ENCODE assay signal across 11 mouse cellular contexts in genomic region chr11:88421057-88421578, GRCm38 (mm10).
DNase-seq lines count a peak whose midpoint lies in the region; ATAC-seq lines count a peak whose summit lies in the region.
"Had no signal": no experiment of that assay in that cellular context is flagged by ENCODE, and none has a peak within 500 bp of the region (broad histone marks: within the 10 kb centered on the region; RNA-seq: fewer than 3 reads in every experiment).

No protein-coding gene starts in this region.

- H3K9ac ChIP-seq in kidney, embryonic 15.5 days: no peak overlapping the region
- H3K9ac ChIP-seq in embryonic facial prominence, embryonic 14.5 days (ENCODE audit: low read depth, low read length): no peak overlapping the region
- H3K9ac ChIP-seq in hindbrain, embryonic 15.5 days: no peak overlapping the region
- 0 out of 2 replicates have a peak overlapping the region, but pooled peaks have one; percentile 25 for H3K9ac ChIP-seq in neural tube, embryonic 14.5 days (replicated peaks; ENCODE audit: low read depth, low read length)
- H3K9ac ChIP-seq: lung, embryonic 15.5 days had no signal

- H3K36me3 ChIP-seq in kidney, embryonic 15.5 days: 0 out of 2 replicates have a peak, but pooled peaks cover 4% of the 10 kb centered on the region
- H3K36me3 ChIP-seq in embryonic facial prominence, embryonic 14.5 days (ENCODE audit: control insufficient read depth, insufficient read depth, low read length): no peaks in the 10 kb centered on the region
- H3K36me3 ChIP-seq in hindbrain, embryonic 15.5 days: no peaks in the 10 kb centered on the region
- H3K36me3 ChIP-seq in neural tube, embryonic 14.5 days (ENCODE audit: control insufficient read depth, insufficient read depth, low read length): no peaks in the 10 kb centered on the region
- H3K36me3 ChIP-seq: lung, embryonic 15.5 days had no signal

- H3K4me3 ChIP-seq in kidney, embryonic 15.5 days (replicated peaks): no peak overlapping the region
- H3K4me3 ChIP-seq in embryonic facial prominence, embryonic 14.5 days (ENCODE audit: low read depth, low read length): no peak overlapping the region
- no peak overlapping the region for H3K4me3 ChIP-seq in hindbrain, embryonic 15.5 days
- H3K4me3 ChIP-seq in neural tube, embryonic 14.5 days (ENCODE audit: low read depth, low read length): no peak overlapping the region
- H3K4me3 ChIP-seq: lung, embryonic 15.5 days had no signal

- peak; percentile 62; the same call in 1 of the 2 replicates for ATAC-seq in kidney, embryonic 15.5 days (replicated peaks; ENCODE audit: low FRiP score)
- no peak for ATAC-seq in embryonic facial prominence, embryonic 14.5 days (ENCODE audit: low read depth)
- no peak for ATAC-seq in hindbrain, embryonic 15.5 days (ENCODE audit: low FRiP score, low read depth)
- peak; percentile 23; the same call in 1 of the 2 replicates for ATAC-seq in neural tube, embryonic 14.5 days (ENCODE audit: low read depth)
- no peak for ATAC-seq in CD4-positive, CD25-positive, alpha-beta regulatory T cell, adult 4 months

- no peak for DNase-seq in kidney, postnatal 14 days
- peak; percentile 35 for DNase-seq in embryonic facial prominence, embryonic 14.5 days (ENCODE audit: low spot score)
- DNase-seq in natural killer cell, adult 2 months (ENCODE audit: low spot score in 2 of 2): no peak
- DNase-seq in left cerebral cortex, adult 8-10 months (ENCODE audit: low spot score in 2 of 2): no peak
- DNase-seq: gastrocnemius, postnatal 36 days; thymus, postnatal 25 days had no signal

- H3K4me1 ChIP-seq in kidney, embryonic 15.5 days: peaks cover 63% of the 10 kb centered on the region
- peaks cover 29% of the 10 kb centered on the region for H3K4me1 ChIP-seq in embryonic facial prominence, embryonic 14.5 days (ENCODE audit: control insufficient read depth, insufficient read depth, low read length)
- H3K4me1 ChIP-seq in hindbrain, embryonic 15.5 days (replicated peaks): peaks cover 68% of the 10 kb centered on the region
- H3K4me1 ChIP-seq in neural tube, embryonic 14.5 days (ENCODE audit: control insufficient read depth, insufficient read depth, low read length): peaks cover 50% of the 10 kb centered on the region

- H3K27ac ChIP-seq in kidney, embryonic 15.5 days: peak overlapping the region; percentile 69
- H3K27ac ChIP-seq in embryonic facial prominence, embryonic 14.5 days (replicated peaks; ENCODE audit: low read depth, low read length): peak overlapping the region; percentile 56; the same call in 1 of the 2 replicates
- peak overlapping the region; percentile 74 for H3K27ac ChIP-seq in hindbrain, embryonic 15.5 days (replicated peaks)
- peak overlapping the region; percentile 56 for H3K27ac ChIP-seq in neural tube, embryonic 14.5 days (ENCODE audit: low read depth, low read length)
- H3K27ac ChIP-seq: lung, embryonic 15.5 days had no signal

- WGBS in kidney, embryonic 15.5 days: 47% methylated on average over 9 of the region's 9 CpGs
- 40% methylated on average over 9 of the region's 9 CpGs for WGBS in embryonic facial prominence, embryonic 14.5 days
- 32% methylated on average over 9 of the region's 9 CpGs for WGBS in hindbrain, embryonic 15.5 days
- 36% methylated on average over 9 of the region's 9 CpGs for WGBS in neural tube, embryonic 14.5 days

- no peaks in the 10 kb centered on the region for H3K9me3 ChIP-seq in kidney, embryonic 15.5 days (replicated peaks)
- H3K9me3 ChIP-seq in embryonic facial prominence, embryonic 14.5 days (ENCODE audit: control insufficient read depth, low read length): no peaks in the 10 kb centered on the region
- H3K9me3 ChIP-seq in hindbrain, embryonic 15.5 days: no peaks in the 10 kb centered on the region
- no peaks in the 10 kb centered on the region for H3K9me3 ChIP-seq in neural tube, embryonic 14.5 days (ENCODE audit: control insufficient read depth, low read length)
- H3K9me3 ChIP-seq: lung, embryonic 15.5 days had no signal

- H3K27me3 ChIP-seq in kidney, embryonic 15.5 days: no peaks in the 10 kb centered on the region
- no peaks in the 10 kb centered on the region for H3K27me3 ChIP-seq in embryonic facial prominence, embryonic 14.5 days (replicated peaks; ENCODE audit: control insufficient read depth, insufficient read depth, low read length)
- no peaks in the 10 kb centered on the region for H3K27me3 ChIP-seq in hindbrain, embryonic 15.5 days
- no peaks in the 10 kb centered on the region for H3K27me3 ChIP-seq in neural tube, embryonic 14.5 days (ENCODE audit: control insufficient read depth, insufficient read depth, low read length)
- H3K27me3 ChIP-seq: lung, embryonic 15.5 days had no signal

- no peak overlapping the region for H3K4me2 ChIP-seq in kidney, embryonic 15.5 days
- no peak overlapping the region for H3K4me2 ChIP-seq in embryonic facial prominence, embryonic 14.5 days (ENCODE audit: low read depth, low read length)
- H3K4me2 ChIP-seq in hindbrain, embryonic 15.5 days: no peak overlapping the region
- no peak overlapping the region for H3K4me2 ChIP-seq in neural tube, embryonic 14.5 days (ENCODE audit: low read depth, low read length)
- H3K4me2 ChIP-seq: lung, embryonic 15.5 days had no signal

Comparison
In these comparisons a context has a peak if more than half of its experiments do, and no peak if none do; other contexts are left out.
1. ATAC-seq: peak in kidney, embryonic 15.5 days (single experiment) and neural tube, embryonic 14.5 days (single experiment); none in embryonic facial prominence, embryonic 14.5 days (single experiment), hindbrain, embryonic 15.5 days (single experiment) and CD4-positive, CD25-positive, alpha-beta regulatory T cell, adult 4 months (single experiment).
2. Peak in every context shown above with its lines, with median percentiles within 50 percentile points of each other: H3K27ac ChIP-seq.